Comparison of ENCODE assay signal across 8 mouse cellular contexts in genomic region chr10:56377966-56378647, GRCm38 (mm10). TPM values are rescaled to one million over a fixed set of nuclear protein-coding genes. Genes with fewer than 3 reads are reported as not detected.
DNase-seq lines count a peak whose midpoint lies in the region; ATAC-seq lines count a peak whose summit lies in the region.

No protein-coding gene starts in this region.

- DNase-seq in frontal cortex, postnatal 14 days (ENCODE audit: low spot score in 2 of 2) = no peak
- DNase-seq in CD4-positive helper T cell, adult 2 months (ENCODE audit: low read depth, low spot score) = peak; percentile 8
- peak; percentile 43 for DNase-seq in embryo, embryonic 11.5 days (ENCODE audit: low read depth, low spot score)
- DNase-seq in liver = peak; percentile 7
- DNase-seq in naive thymus-derived CD4-positive, alpha-beta T cell, adult 2 months (ENCODE audit: low read depth) = peak; percentile 8
- DNase-seq in layer of hippocampus, postnatal 10 days (ENCODE audit: low spot score in 2 of 2) = no peak

- ATAC-seq in frontal cortex, adult (ENCODE audit: low TSS enrichment) = peak; percentile 48
- peak; percentile 23 to 53; a peak in 3 of 4 replicates for ATAC-seq in hematopoietic stem cell, adult 5-6 weeks (replicated peaks in 1 of 2; ENCODE audit: insufficient read depth in 1 of 2, low FRiP score in 2 of 2, low TSS enrichment in 1 of 2, low read depth in 1 of 2, poor library complexity in 2 of 2, severe bottlenecking in 2 of 2)

RNA-seq across cellular contexts. Expression of gene Gja1, which starts 1.0 kb away (rescaled TPM):
- total RNA-seq in hematopoietic stem cell, adult 5-6 weeks (2017) = 5.1 and 10.8 TPM in 2 replicates
- 100 to 1,000 TPM; 225 to 281 TPM for total RNA-seq in layer of hippocampus, postnatal 10 days (2021)

Comparison
In these comparisons a context has a peak if more than half of its experiments do, and no peak if none do; other contexts are left out.
1. DNase-seq: peak in CD4-positive helper T cell, adult 2 months (single experiment), embryo, embryonic 11.5 days (single experiment), liver (single experiment) and naive thymus-derived CD4-positive, alpha-beta T cell, adult 2 months (single experiment); none in frontal cortex, postnatal 14 days (0 of 2) and layer of hippocampus, postnatal 10 days (0 of 2).
2. RNA of gene Gja1, which starts 1.0 kb away (total RNA-seq): 225 to 281 TPM in layer of hippocampus, postnatal 10 days; 5.1 to 10.8 TPM in hematopoietic stem cell, adult 5-6 weeks; every median in the first group is over 10 times any median in the second.